Mouse (Mus musculus): ENCODE data around the gene Braf. TPM values are rescaled to one million over a fixed set of nuclear protein-coding genes. Genes with fewer than 3 reads are reported as not detected.

The Braf gene
- total RNA-seq, 4 experiments from 2014 or later = 115 to 144 (median 134) TPM

DNA sequence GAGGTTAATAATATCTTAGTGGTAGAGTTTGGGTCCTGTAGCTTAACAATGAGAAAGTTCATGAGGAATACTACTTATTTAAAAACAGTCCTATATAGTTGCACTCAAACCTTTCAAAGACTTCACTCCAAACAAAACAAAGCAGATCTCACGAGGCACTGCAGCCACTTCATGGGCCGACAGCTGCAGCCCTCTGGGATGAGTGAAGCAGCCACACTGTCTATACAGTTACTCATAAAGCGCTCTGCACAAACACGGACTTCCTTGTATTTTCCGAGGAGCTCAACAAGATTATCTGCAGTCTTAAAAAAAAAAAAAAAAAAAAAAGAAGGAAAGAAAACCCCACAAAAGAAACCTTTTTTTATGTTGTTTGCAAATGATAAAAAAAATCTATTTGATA is 117.9 kb downstream of the Braf start:
- DNase-seq (ENCODE audit: low spot score in 2 of 2) = no peak

DNA sequence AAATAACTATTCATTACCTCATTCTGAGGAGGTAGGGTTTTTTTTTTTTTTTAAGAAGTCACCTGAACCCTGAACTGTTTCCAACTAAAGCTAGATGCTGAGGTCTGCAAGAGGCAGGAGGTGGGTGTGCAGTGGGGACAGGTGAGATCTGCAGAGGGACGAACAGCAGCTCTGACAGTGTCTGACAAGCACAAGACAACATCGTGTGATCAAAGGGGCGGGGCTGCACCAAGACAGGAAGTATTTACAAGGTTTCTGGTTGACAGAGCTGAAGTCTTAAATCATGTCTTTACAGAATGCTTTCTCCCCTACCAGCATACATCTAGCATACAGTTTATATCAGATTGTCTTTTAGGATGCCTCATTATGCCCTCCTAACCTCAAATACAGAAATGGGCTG is 118.4 kb downstream of the Braf start:
- DNase-seq (ENCODE audit: low spot score in 2 of 2) = no peak

DNA sequence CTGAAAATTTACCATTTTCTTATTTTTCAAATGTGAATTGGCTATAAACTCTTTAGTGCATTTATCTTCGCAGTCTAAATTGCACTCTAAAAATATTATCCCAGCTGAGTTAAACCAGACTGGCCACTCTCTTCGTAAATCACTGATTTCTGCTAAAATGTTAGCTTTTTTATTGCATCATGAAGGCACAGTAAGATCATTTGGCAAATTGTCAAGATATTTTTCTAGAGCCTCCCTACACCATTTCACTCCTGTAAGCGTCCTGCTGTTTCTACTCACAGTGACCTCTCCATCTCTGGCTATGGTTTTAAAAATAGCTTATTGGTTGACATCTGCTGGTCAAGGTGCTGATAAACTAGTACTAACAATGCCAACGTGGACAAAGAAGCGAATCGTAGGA is 119.2 kb downstream of the Braf start:
- no peak for DNase-seq (ENCODE audit: low spot score in 2 of 2)

DNA sequence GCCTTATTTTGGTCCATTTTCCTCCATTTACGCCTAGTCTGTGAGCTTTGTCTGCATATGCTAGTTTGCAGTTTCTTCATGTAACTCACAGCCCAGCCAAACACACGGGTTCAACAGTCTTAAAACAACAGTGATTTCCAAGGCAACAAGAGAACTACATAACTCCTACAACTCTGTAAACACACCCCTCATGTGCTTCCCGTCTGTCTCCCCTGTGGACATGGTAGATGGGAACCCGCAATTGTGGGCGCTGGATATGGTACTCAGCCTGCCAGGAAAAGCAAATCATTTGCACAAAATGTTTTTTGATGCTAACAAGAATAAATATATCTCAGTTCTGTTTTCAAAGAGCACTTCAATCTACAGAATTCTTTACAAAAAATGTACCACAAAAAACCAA is 120.7 kb downstream of the Braf start:
- peak; percentile 46 to 47 for DNase-seq (ENCODE audit: low spot score in 2 of 2)

DNA sequence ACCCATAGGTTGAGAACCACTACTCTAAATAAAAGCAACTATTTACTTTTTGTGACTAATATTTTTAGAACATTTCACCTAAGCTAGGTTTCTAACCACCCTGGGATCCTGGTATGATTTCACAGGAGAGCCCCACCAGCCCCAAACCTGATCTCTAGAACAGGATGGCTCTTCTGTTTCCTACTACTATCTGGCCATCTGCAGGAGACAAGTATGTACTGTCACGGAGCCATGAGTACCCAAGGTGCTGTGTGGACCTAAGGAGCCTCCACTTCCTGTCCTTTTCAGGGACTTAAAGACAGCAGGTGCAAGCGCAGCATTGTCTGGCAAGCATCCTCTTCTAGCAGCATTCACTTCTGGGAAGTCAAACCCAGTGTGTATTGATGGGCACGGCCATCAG is 123.4 kb downstream of the Braf start:
- no peak for DNase-seq (ENCODE audit: low spot score in 2 of 2)

DNA sequence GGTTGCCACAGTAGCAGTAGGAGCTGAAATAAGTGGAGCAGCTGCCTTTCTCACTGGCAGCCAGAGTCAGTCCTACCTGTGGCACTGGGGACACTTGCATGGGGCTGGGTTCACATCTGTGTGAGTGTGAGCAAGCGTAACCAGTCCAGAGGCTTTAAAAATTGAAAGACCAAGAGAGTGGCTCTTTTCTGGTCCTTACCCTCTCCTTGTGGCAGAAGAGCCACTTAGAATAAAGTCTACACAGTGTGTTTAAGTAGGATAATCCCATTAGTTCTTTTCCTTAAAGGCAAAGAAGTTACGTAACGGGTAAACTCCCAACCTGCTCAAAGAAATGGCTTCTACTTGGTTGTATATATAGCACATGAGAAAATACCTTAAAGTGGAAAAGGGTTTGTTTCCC is 124.4 kb downstream of the Braf start:
- DNase-seq (ENCODE audit: low spot score in 2 of 2) = no peak

DNA sequence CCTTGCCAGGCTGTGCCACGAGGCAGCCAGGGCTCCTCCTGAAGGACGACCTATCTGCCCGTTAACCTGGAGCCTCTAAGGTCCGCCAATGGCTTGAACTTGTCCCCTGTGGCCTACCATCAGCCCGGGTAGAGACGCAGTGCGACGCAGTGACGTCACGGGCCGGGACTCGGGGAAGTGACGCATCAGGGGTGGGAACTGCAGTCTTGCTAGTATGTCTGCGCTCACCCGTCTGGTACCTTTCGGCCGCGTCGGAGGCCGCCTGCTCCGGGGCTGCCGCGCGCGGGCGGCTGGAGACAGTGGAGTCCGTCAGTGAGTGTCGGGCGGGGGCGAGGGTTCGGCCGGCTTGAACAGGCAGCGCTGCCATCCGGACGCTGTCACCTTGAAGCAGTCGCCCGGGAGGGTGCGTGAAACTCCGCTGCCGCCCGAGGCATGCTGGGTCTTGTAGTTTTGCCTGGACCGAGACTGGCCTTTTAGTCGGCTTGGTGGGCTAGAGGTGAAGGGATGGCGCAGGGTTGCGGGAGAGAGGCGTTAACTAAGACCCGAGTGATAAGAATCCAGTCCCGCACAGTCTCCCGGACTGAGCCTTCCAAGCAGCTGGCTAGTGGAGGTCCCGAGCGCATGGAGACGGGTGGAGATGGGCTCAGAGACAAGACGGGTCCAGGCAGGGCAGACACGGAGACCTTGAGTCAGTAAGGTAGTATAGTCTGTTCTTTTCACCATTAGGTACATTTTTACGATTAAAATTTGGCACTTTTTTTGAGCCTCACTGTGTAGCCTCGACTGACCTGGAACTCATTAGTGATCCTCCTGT is 132.7 kb downstream of the Braf start, which contains the start of gene Ndufb2:
Gene Ndufb2, plus strand, starts transcription at position 174 of the 814 bp plus-strand sequence.
- peak; percentile 93 to 95 for DNase-seq (ENCODE audit: low spot score in 2 of 2)

DNA sequence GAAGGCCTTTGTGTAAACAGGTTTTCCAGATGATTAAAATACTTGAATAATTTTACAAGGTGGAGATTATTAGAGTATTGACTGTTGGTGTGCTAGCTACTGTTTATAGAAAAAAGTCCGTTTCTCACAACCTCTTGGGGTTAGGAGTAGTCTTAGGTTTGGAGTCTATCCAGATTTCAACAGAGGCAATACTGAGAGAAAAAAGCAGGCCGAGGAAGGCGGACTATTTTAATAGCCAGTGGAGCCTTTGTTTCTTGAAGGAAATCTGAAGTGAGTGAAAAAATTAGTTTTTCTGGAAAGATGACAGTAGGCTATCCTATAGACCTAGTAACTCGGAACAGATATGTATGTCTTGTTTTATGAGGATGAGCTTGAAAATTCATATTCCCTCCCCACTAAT is 133.8 kb downstream of the Braf start:
- DNase-seq (ENCODE audit: low spot score in 2 of 2) = no peak

DNA sequence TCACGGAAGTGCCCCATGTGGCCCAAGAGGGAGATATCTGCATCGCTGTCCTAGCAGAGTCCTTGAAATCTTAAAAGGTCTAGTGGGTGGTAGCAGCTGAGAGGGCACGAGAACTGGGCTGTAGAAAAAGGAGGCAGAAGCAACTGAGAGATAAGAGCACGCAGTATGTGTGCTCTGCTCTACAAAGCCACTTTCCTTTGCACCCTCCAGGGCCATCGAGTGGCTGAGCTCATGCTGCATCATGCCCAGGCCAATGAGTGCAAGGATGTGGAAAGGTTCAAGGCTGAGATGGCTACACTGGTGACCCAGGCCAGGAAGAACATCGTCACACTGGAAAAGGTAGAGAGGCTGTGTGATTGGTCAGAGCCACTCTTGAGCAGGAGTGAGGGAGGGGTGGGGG is 139.7 kb downstream of the Braf start, which contains the start of gene Gm42420:
Gene Gm42420, plus strand, starts transcription at position 237 of the 400 bp plus-strand sequence.
- DNase-seq (ENCODE audit: low spot score in 2 of 2) = no peak

DNA sequence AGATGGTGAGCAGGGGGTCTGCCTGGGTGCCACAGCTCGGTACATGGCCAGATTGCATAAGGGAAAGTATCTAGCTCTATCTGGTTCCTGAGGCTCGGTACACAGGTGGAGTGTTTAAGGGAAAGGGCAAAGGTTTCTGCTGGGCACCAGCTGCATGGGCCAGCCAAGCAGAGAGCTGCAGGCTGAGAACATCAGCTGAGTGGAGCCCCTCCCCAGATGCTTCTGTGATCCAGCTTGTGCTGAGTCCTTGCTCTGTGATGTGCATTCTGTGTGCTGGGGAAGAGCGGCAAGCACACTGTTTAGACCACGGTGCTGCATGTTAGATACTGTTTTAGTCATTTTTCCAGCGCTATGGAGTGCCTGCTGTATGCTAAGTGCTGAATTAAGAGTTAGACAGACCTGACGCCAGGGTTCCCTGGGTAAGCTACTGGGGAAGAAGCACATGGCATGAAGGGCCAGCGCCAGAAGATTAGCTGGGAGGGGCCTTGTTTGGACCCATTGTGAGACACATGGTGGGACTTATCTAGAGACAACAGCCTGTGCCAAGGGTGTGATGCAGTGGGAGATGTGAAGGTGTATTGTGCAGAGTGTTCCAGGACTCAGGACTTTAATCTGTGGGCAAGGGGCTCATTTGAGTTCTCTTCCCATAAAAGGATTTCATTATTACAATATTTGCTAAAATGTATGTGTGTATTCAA is 144.0 kb downstream of the Braf start:
- no peak for DNase-seq (ENCODE audit: low spot score in 2 of 2)

DNA sequence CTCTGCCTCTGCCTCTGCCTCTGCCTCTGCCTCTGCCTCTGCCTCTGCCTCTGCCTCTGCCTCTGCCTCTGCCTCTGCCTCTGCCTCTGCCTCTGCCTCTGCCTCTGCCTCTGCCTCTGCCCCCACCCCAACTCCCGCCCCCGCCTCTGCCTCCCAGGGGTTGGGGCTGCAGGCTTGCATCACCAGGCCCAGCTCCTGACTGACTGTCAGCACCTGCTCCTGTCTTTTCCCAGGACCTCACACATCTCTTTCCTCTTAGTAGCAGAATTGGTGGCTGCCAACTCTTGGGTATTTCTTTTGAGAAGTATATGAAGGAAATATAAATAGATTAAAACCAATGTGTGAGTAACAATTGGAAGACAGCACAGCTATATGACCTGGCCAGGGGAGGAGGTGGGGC is 144.7 kb downstream of the Braf start:
- no peak for DNase-seq (ENCODE audit: low spot score in 2 of 2)

DNA sequence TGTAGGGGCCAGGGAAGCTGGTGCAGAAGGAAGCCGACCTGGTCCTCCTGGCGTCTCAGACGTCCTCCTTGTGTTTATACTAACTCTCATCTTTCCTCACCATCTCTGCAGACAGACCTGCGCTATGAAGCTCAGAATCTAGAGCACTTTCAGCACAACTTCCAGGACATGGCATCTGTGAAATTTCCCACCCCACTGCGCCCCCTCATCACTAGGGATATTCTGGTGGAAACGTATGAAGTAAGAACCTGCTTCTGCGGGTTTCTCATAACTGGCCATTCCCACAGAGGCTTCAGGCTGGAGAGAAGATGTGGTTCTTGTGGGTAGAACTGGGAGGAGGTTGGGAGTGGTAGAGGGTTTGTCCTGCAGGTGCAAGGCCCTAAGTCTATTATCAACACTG is 145.7 kb downstream of the Braf start:
- DNase-seq (ENCODE audit: low spot score in 2 of 2) = no peak

DNA sequence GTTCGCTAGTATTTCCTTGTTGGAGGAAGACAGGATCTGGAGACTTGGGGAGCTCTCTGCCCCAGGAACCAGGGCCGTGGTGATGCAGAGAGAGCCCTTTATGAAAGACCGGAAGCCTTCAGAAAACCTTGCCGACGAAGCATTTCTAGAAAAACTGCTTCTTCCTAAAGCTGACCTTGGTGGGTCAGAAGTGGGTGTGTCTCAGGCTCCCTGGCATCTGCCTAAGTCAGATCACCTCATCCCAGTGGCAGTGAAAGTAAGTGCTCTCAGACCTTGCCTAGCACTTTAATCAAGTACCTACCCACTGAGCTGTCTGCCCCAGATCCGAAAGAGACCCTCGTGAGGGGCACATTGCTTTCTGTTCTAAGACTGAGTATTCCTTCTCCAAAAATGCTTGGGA is 150.3 kb downstream of the Braf start:
- DNase-seq (ENCODE audit: low spot score in 2 of 2) = no peak

DNA sequence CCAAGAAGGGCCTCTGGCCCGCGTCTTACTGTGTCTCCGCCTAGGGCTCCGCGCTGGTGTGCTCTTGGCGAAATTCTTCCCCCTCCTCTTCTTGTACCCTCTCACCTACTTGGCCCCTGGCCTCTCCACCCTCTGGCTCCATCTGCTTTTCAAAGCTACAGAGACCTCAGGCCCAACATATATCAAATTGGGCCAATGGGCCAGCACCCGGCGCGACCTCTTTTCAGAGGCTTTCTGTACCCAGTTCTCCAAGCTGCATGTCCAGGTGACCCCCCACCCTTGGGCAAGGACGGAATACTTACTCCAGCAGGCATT is 150.8 kb downstream of the Braf start:
- DNase-seq (ENCODE audit: low spot score in 2 of 2) = no peak

DNA sequence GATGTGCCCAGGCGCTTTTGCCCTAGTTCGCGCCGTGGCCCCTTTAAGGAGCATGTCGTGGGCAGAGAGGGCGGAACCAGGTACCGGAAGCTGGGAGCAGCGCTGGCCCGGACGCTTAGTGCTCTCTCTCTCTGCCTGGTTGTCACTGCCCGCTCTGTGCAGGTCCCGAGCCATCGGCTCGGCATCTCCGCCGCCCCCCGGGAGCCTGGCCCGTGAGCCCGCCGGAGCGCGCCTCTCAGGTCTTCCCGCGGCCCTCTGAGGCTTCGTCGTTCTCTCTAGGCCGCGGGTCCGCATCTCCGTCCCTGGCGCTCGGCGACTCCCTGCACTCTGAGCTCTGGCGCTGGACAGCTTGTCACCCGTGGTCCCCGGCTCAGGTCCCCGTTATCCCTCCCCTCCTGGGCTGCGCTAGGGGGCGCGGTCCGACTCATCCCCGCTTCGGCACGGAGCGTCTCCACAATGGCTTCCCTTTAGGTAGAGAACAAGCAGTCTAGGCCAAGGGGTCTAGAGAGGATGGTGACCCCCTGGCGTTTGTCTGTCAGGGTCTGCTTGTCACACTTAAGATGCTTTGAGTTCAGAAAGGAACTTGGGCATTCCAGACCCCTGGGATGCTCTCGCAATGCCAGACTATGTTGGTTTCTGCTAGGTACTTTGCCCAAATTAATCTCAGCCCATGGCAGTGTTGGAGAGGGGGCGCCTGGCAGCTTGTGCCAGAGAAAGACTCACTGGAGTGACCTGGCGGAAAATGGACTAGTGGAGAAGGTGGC is 151.3 kb downstream of the Braf start, which contains the start of gene Adck2:
Gene Adck2, plus strand, starts transcription at position 83 of the 764 bp plus-strand sequence.
- peak; percentile 61 to 75 for DNase-seq (ENCODE audit: low spot score in 2 of 2)

DNA sequence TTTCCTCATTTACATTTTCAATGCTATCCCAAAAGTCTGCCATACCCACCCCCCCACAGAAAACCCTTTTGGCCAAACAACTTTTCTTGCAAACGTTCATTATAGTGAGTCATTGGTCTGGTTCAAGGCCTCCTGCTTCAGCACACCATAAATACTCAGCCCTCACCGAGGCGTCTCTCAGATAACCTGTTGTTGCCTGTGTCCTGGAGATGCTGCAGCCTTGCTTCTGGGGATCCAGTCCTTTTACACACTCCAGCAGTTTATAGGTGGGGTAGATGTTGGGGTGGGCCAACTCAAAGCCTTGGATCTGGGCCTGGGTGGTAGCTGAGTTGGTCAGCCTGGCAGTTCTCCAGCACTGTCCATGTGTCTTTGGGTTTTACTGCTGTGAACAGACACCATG is 154.8 kb downstream of the Braf start:
- DNase-seq (ENCODE audit: low spot score in 2 of 2) = no peak

DNA sequence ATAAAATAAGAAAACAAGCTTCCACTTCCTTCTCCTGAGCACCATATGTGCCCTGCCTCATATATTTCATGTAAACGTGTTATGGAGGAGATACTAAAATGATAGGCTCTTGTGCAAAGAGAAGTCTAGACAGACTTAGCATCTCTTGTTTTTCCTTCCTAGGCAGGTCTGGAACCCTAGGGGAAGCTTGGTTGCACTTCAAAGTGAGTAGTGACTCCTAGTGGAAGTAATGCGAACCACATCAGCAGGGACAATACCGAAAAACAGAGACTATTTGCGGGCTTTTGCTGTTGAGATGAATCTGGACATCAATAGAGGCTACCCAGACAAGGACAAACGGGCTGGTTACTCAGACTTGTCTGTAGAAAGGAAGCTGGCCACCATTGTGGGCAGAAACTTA is 157.7 kb downstream of the Braf start:
- no peak for DNase-seq (ENCODE audit: low spot score in 2 of 2)

DNA sequence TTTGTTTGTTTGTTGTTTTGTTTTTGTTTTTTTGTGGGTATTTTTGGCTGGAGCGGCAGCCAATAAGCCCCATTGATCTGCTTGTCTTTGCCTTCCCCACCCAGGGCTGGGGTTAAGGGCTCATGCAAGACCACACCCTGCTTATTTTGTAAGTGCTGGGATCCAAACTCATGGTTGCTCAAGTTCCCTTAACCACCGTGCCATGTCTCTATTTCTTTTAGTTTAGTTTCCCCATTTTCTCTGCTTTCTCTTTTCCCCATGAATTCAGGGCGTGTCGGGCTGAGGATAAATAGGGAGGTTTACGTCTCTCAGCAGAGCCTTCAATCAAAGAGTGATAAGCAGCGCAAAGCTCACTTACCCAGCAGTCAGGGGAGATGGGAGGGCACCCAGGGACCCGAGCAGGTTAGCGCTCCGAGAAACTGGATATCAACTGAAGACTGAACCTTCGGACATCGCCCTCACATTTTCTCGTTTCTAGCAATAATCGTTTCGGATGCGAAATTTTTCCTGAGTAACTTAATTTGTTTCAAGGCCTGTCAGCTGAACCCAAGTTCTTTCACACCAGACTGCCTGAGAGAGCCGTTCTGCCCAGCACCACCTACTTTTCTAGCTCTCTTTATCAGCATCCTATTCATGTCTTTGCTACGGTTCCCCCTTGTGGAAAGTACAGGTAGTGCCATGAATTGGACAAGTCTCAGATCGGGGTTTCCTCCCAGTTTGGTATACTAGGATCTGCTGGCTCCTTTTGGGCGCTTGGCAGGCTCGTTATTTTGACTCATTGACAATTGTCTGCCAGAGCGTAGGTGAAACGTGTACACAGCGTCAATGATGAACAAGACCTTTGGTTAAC is 162.9 kb downstream of the Braf start:
- peak; percentile 82 to 93 for DNase-seq (ENCODE audit: low spot score in 2 of 2)

DNA sequence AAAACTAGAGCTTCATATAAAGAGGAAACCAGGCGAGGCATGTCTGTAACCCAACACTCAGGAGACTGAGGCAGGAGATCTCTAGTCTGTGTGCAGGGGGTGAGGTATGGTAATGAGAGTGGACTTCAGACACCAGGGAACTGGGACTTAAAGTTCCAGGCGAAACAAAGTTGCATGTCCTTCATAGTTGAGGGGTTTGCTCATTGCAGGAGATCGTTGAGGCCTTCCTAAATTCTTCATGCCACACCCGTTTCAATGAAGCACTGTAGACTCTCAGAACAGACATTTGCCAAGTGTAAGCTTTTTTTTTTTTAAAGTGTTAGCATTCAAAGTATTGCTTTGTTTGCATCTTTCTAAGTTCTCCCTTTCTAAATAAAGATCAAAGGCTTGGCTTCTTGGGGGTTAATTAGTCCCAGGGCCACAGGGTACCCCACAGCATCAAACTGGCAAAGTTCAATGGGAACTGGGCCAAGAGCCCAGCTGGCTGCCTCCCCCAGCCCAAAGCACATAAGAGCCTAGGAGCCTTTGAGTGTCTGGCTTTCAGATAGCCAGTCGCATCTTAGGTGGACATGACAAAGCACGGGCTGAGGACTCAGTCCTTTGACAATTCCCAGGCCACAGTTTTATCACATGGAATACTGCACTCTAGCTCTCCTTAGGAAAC is 165.9 kb downstream of the Braf start:
- no peak for DNase-seq (ENCODE audit: low spot score in 2 of 2)

DNA sequence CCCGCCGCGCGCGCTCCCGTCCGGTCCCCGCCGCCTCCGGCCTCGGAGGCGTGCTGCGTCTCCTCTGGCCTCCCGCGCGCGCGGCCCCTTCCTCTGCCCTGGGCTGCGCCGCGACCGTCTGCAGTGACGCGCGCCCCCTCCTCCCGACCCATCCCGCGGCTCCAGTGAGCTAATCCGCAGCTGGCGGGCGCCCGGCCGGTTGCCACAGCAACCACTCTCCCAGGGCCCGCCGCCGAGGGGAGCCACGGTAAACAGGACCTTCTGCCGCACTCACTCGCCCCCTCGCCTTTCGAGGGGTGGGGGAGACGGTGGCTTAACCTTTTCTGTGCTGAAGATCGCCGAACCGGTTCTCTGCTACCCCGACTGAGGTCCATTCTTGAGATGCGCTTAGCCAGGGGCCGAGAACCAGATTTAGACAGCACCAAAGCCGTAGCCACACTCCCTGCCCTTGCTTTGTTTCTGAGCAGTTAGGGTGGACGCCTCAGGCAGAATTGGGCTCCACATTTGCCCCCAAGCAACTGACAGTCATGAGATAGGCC is 167.5 kb downstream of the Braf start, which contains the start of gene Dennd2a:
Gene Dennd2a, minus strand, starts transcription at position 145 of the 539 bp plus-strand sequence.
- DNase-seq (ENCODE audit: low spot score in 2 of 2) = peak; percentile 80 to 84

Measured in layer of hippocampus, adult 8-10 months (tissue).